Mouse (Mus musculus): ENCODE data around the gene Mapkapk2.

GRCm38 (mm10) chr1:131079762-131080161 lies 17.9 kb downstream of the Mapkapk2 start:
- no peak for TF ChIP-seq ETS1 (IDR thresholded peaks at IDR 0.05; ENCODE audit: low read depth, low read length)
- TF ChIP-seq CTCF (IDR thresholded peaks at IDR 0.05 in 2 of 3, conservative IDR thresholded peaks at IDR 0.05 in 1 of 3; ENCODE audit: control insufficient read depth in 1 of 3, insufficient read depth in 1 of 3, low read depth in 2 of 3, low read length in 3 of 3, poor library complexity in 1 of 3, severe bottlenecking in 1 of 3): peak; percentile 4 to 35 (median 26); a peak in 4 of 6 replicates
- no peak for TF ChIP-seq CHD2 (IDR thresholded peaks at IDR 0.05; ENCODE audit: low read length)
- no peak for TF ChIP-seq SIN3A (IDR thresholded peaks at IDR 0.05; ENCODE audit: low read length)
- TF ChIP-seq CHD1 (IDR thresholded peaks at IDR 0.05; ENCODE audit: low read depth, low read length): no peak
- TF ChIP-seq POLR2AphosphoS5 (IDR thresholded peaks at IDR 0.05; ENCODE audit: borderline replicate concordance, low read depth, low read length): no peak
- no peak for TF ChIP-seq POLR2A (IDR thresholded peaks at IDR 0.05; ENCODE audit: control insufficient read depth in 1 of 2, insufficient read depth in 1 of 2, low read depth in 1 of 2, low read length in 2 of 2, poor library complexity in 1 of 2)
